Mouse (Mus musculus): ENCODE data around the gene Pycr2. TPM values are rescaled to one million over a fixed set of nuclear protein-coding genes. Genes with fewer than 3 reads are reported as not detected.
"Not testable (repeated sequence)": the region's sequence is repeated elsewhere in the genome, so short reads cannot be mapped to it uniquely, and the experiment has no call there.

Pycr2 gene
- 10 to 100 TPM; 40.9 to 59.2 TPM for polyA plus RNA-seq (2017; shearing (Covaris generic))

GRCm38 (mm10) chr1:180904039-180904814 is at the start of gene Pycr2:
Pycr2 (plus strand) TSS chr1:180904293.
- ATAC-seq, result peak; percentile 96

DNA sequence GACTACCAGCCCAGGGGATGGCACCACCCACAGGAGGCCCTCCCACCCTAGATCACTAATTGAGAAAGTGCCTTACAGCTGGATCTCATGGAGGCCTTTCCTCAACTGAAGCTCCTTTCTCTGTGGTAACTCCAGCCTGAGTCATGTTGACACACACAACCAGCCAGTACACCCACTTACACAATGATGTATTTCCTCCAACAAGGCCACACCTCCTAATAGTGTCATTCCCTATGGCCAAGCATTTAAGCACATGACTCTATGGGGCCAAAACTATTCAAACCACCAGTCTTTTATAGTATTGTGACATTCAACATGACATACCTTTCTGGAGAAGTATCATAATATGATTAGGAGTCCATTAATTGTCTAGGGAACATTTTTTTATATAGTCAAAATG is 45.3 kb upstream of the Pycr2 start:
- ATAC-seq, result no peak

- ATAC-seq, result no peak
These were observed 44.1 kb upstream of the Pycr2 start for GRCm38 (mm10) chr1:180860030-180860429.

GRCm38 (mm10) chr1:180863606-180864005 is 40.5 kb upstream of the Pycr2 start:
- ATAC-seq, result peak; percentile 85

DNA sequence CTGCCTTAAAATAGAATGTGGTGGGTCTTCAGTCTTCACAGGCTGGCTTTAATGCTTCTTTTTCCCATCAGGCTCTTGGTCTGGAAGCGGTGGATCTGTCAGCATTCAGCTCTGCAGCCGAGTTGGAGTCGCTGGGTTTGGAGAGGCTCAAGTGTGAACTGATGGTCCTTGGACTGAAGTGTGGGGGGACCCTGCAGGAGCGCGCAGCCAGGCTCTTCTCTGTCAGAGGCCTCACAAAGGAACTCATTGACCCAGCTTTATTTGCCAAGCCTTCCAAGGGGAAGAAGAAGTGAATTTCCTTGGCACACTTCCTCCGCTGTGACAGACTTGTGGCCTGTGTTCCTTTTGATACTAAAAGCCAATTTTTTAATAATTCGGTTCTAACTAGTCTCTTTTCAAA is 38.1 kb upstream of the Pycr2 start:
- no peak for ATAC-seq

- ATAC-seq, result no peak
These were observed 33.9 kb upstream of the Pycr2 start for GRCm38 (mm10) chr1:180870122-180870650.

- ATAC-seq, result peak; percentile 71
These were observed 30.1 kb upstream of the Pycr2 start for GRCm38 (mm10) chr1:180873861-180874484.

- ATAC-seq, result no peak
These were observed 29.5 kb upstream of the Pycr2 start for GRCm38 (mm10) chr1:180874615-180875014.

DNA sequence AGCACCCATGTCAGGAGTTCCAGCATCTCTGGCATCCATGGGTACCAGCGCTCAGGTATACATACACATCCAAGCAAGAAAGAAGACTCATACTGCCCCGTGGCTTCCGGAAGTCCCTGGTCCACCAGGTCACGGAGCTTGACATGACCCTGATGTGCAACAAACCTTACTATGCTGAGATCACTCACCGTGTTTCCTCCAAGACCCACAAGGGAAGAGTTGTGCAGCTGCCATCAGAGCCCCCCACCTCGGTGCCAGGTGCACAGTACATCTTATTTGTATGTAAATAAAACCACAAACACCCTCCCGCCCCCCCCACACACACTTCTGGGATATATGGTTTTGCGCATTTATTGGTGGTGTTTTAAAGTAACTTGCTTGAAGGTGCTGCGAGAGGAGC is 29.0 kb upstream of the Pycr2 start:
- no peak for ATAC-seq

DNA sequence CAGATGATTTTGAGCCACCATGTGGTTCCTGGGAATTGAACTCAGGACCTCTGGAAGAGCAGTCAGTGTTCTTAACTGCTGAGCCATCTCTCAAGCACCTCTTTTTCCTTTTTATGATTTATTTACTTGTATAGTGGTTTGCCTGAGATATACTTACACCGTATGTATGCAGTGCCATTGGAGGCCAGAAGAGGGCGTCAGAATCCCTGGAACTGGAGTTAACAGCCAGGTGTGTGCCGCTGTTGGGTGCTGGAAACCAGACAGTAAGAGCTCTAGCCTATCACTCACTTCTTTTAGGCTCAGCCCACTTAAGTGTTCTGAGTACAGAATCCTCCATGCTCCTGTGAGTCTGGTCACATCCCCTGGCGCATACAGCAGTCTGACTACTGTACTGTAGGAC is 26.6 kb upstream of the Pycr2 start:
- no peak for ATAC-seq

DNA sequence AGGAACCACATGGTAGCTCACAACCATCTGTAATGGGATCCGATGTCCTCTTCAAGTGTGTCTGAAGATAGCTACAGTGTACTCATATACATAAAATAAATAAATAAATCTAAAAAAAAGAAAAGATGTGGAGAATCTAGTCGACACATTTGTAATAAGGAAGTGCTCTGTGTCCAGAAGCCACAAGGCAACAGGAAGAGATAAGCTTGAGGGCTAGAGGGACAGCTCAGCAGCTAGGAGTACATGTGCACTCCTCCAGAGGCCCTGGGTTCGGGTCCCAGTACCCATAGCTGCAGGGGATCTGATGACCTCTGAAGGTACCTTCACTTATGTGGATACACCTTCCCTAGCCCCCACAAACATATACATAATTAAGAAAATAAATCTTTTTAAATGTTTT is 22.3 kb upstream of the Pycr2 start:
- ATAC-seq, result no peak

GRCm38 (mm10) chr1:180883731-180884130 is 20.4 kb upstream of the Pycr2 start:
- no peak for ATAC-seq

- ATAC-seq, result no peak
These were observed 19.6 kb upstream of the Pycr2 start for GRCm38 (mm10) chr1:180884484-180884883.

DNA sequence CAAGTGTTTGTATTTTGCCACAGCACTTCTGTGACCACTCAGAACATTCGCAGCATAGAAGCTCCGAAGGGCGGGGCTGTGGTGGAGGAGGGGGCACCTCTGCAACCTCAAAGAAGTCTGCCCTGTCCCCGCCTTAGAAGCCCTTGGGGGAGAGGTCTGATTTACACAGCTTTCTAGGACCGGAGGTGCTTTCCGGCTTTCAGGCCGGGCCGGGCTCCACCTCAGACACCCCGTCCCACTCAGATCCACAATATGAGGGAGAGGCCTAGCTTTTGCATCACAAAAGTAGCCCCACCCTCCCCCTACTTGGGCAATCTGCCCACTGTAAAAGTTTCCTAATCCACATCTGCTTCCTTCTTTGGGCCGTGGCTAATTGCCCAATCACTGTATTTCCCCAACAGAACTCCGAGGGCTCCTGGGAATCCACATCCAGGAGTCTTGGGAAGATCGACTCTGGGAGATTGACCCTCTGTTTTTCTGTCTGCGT is 15.5 kb upstream of the Pycr2 start:
- ATAC-seq, result no peak

- no peak for ATAC-seq
These were observed 14.9 kb upstream of the Pycr2 start for GRCm38 (mm10) chr1:180889172-180889571.

DNA sequence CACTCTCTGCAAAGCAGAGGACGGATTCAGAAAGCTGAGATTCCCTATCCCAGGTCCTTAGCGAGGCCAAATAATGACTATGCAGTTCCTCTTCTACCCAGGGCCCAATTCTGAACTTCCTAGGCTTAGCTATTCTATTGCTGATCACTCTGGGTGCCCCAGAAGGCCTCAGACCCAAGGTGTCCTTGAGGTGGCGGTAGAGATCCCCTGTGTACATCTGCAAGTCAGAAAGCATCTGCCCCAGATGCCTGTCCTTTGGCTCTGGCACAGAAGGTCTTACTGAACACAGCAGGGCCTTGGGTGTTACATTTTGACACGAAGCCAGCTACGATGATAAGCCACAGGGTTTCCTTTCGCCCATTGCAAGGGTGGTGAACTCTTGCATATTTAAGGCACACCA is 14.3 kb upstream of the Pycr2 start:
- ATAC-seq, result no peak

DNA sequence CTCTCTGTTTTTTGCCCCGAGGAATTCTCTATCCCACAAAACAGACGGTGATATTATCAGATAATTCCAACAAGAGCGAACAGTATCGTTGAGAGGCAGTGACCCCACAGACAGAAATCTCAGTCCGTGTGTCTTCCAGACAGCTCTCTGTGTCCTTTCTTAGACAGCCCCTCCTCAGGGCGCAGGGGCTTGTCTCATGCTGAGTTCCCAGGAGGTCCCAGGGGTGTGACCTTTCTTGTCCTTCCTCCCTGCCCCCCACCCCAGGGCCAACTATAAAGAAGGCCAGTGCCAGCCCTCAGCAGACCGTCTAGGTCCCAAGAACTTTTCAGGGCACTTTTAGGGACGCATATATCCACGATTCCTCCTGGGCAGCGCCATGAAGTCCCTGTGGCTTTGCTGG is 11.3 kb upstream of the Pycr2 start, which contains the start of gene Lefty2:
Gene Lefty2, plus strand, starts transcription at position 301 of the 400 bp plus-strand sequence.
- ATAC-seq, result no peak

DNA sequence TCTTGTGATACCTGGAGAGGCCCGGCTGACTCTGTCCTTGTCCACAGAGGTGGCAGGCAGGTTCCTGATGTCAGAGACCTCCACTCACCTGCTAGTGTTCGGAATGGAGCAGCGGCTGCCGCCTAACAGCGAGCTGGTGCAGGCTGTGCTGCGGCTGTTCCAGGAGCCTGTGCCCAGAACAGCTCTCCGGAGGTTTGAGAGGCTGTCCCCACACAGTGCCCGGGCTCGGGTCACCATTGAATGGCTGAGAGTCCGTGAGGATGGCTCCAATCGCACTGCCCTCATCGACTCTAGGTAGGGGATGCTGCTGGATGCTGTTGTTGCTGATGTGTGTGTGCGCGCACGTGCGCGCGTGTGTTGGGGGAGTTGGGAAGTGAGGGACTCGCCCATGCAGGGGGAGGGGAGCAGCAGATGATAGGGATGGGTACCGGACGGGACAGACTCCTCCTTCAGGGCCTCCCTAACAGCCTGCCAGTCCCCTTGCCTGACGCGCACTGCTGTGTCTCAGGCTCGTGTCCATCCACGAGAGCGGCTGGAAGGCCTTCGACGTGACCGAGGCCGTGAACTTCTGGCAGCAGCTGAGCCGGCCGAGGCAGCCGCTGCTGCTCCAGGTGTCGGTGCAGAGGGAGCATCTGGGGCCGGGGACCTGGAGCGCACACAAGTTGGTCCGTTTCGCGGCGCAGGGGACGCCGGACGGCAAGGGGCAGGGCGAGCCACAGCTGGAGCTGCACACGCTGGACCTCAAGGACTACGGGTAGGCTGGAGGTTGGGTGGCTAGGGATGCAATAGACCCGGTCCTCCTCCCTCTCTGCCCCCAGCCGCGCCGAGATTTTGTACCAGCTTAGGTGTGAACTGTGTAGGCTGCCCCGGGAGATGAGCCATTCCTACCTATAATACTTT is 9.8 kb upstream of the Pycr2 start:
- ATAC-seq, result not testable (repeated sequence)

DNA sequence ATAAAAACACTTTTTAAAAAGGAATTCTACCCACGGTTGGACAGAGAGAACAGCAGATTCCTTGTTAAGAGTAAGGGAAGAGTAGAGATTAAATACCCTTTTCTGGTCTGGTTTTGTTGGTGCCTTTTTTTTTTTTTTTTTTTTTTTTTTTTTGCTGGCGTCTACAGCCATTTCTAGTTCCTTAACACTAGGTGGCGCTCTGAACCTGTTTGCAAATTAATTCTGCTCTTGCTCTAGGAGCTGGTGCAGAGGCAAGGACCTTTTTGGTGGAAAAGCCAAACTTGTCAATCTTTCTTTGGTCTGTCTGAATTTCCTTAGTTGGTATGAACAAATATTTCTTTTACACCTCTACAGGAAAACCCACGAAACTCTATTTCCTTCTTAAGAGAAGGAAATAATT is 3.0 kb upstream of the Pycr2 start:
- no peak for ATAC-seq

DNA sequence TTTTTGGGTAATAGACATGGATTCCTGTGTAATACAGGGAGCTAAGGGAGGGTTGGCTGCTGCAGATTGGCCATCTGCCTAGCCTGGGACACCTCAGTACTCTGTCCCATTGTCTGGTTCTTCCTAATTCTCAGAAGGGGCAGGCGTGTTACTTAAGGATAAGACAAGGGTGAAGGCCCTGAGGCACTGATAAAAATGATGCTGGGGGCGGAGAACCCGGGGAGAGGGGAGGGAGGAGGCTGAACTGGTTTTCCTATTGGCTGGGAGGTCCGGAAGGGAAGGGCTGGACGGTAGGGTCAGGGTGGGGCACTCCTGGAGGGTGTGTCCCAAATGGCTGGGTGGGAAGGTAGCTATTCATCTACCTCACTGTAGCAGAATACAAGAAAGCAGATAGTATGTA is 1.2 kb upstream of the Pycr2 start:
- no peak for ATAC-seq

DNA sequence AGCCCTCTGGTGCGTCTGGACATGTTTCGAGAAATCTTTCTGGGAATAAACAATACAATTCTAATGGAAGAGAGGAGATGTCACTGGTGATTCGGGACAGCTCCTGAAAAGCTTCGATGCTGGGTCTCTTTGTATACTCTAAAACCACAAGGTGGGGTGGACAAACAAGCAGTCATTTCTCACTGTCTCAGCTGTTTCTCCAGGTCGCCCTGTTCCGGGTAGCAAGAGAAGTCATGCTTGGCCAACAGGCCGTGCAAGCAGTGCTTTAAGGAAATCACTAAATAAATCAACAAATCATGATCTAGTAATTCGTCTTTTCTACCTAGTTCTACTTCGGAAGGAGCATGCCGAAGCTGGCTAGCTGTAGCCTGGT is 441 bp upstream of the Pycr2 start:
- ATAC-seq, result peak; percentile 10

DNA sequence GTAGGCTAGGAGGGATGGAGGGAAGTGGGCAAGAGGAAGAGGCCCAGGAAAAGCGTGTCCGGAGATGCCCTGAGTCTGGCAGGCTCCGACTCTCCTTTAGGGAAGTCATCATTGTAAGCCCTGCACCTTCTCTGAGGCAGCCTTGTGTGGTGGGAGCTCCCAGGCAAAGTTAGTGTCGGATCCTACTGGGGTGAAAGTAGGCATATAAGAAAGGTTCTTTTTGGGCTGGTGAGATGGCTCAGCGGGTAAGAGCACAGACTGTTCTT is 655 bp downstream of the Pycr2 start:
- no peak for ATAC-seq

DNA sequence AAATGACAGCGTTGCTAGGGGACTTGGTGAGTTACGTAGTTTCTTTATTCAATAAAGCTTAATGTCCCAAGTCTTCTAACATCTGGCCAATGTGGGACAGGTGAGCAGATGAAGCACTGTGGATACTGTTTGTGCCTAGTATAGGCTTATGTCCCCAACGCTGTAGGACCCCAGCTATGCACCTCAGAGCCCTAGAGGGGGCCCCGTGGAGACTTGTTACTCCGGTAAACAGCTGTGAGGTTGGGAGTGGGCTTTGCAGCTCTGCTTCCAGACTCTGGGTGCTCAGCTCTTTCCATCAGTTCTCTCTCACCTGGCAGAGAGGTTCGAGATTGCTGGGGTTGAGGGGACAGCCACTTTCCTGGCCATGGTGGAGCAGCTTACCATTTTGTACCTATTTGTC is 1.2 kb downstream of the Pycr2 start:
- no peak for ATAC-seq
